Mouse (Mus musculus) ZHBTc4 (cell line): Measurements from ENCODE around the gene Armc12.
A peak's percentile ranks its signal among the peaks of the same experiment; 100 is the strongest.

ENCODE experiments used
- DNase-seq: peaks from one replicate; pipeline ENCODE4 v3.0.0-alpha.2; 2011; ENCODE audit warnings: low read depth, low spot score

The Armc12 gene

GRCm38 (mm10) chr17:28531946-28532345 is 1.3 kb downstream of the Armc12 start:
- peak; percentile 82 for DNase-seq

- DNase-seq = no peak
These were observed 2.0 kb downstream of the Armc12 start for GRCm38 (mm10) chr17:28532557-28532956.

- peak; percentile 53 for DNase-seq
These were observed 2.7 kb downstream of the Armc12 start for GRCm38 (mm10) chr17:28533327-28533726.

DNA sequence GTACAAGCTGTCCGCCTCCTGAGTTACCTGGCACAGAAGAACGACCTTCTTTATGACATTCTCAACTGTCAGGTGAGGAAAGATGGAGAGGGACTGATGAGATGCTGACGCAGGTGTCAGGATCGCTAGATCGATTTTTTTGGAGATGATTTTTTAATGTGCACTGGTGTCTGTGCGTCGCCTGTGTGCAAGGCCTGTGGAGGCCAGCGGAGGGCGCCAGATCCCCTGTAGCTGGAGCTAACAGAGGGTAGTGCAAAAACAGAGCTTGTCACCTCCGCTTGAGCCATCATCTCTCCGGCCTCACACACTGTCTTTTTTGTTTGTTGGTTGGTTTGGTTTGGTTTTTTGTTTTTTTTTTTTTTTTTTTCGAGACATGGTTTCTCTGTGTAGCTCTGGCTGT is 7.3 kb downstream of the Armc12 start:
- peak; percentile 85 for DNase-seq

- DNase-seq = no peak
These were observed 16.3 kb downstream of the Armc12 start for GRCm38 (mm10) chr17:28546925-28547324.

GRCm38 (mm10) chr17:28548550-28548949 is 17.9 kb downstream of the Armc12 start:
- no peak for DNase-seq

GRCm38 (mm10) chr17:28549111-28549510 is 18.5 kb downstream of the Armc12 start, which contains the start of gene Clpsl2:
Gene Clpsl2 (plus strand): TSS chr17:28549411.
- no peak for DNase-seq

DNA sequence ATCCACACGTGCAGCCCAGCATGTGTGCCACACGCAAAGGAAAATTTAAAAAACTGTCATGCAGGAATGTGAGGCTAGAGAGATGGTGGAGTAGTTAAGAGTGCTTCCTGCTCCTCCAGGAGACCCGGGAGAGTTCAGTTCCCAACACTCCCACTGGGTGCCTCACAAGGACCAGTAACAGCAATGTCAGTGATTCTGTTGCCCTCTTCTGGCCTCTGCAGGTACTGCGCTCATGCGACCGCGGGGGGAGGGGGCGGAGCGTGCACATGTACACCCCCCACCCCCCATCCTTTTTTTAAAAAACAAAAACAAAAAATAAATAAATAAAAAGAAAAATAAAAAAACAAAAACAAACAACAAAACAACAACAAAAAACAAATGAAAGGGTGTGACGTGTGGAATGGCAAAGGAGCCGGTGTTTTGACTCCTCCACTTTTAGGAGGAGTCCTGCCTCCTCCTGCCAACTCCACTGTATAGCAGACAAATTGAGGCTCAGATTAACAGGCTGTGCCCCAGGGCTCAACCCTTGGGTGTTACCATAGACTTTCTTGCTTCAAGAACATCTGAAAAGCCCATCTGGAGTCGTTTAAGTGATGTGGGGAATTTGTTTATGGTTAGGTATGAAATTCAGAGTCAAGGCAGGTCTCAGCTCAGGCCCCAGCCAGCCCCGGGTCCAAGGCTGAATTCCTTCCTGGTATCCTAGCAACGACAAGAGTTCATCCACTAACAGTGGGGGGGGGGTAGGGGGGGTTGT is 22.6 kb downstream of the Armc12 start:
- peak; percentile 93 for DNase-seq

DNA sequence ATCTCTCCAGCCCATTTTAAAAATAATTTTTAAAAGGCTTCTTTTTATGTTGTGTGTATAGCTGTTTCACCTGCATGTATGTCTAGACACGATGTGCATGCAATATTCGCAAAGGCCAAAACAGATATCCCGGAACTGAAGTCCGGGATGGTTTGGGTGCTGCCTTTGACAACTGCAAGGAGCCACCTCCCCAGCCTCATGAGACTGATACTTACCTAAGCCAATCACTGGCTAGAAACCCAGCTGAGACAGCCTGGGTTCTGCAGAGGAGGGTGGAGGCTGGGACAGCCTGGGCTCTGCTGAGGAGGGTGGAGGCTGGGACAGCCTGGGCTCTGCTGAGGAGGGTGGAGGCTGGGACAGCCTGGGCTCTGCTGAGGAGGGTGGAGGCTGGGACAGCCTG is 23.4 kb downstream of the Armc12 start:
- DNase-seq = peak; percentile 72

- DNase-seq = peak; percentile 81
These were observed 26.2 kb downstream of the Armc12 start for GRCm38 (mm10) chr17:28556635-28557396.

DNA sequence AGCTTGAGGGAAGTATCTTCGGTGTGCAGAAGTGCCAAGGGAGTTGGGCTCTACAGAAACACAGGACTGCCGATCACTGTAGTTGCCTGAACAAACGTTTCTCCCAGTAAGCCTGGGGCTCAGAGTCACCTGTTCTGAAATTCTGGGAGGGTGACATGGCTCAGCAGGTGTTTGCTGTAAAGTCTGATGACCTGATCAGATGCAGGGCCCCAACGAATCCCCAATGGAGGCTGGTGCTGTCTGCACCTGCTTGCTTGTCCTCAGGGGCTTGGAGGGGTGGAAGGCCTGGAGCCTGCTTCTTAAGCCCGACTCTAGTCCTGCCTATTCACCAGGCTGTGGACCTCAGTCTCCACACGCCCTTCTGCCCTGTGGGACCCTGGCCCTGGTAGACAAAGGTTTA is 27.2 kb downstream of the Armc12 start:
- no peak for DNase-seq

GRCm38 (mm10) chr17:28560598-28560997 is 30.0 kb downstream of the Armc12 start, which contains the start of gene Clps:
Gene Clps (minus strand): TSS chr17:28560766.
- no peak for DNase-seq

- peak; percentile 44 for DNase-seq
These were observed 31.0 kb downstream of the Armc12 start for GRCm38 (mm10) chr17:28561613-28562012.

- DNase-seq = no peak
These were observed 34.6 kb downstream of the Armc12 start for GRCm38 (mm10) chr17:28565181-28565580.

DNA sequence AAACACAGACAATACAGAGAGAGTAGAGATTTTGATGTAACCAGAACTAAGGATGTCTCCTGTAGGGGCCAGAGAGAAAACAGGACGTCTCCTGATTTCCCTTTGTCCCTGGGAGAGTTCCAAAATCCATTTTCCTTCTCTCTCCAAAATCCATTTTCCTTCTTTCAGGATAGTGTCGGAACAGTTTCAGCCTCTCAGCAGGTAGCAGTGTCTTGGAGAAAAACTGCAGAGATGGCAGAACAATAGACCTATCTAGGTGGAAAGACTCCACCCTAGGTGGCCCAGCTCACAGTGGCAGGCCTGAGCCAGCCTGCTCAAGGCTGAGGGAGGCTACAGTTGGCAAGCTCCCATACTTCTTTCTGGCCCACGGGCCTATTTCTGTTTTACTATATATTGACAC is 36.9 kb downstream of the Armc12 start:
- DNase-seq = peak; percentile 75

DNA sequence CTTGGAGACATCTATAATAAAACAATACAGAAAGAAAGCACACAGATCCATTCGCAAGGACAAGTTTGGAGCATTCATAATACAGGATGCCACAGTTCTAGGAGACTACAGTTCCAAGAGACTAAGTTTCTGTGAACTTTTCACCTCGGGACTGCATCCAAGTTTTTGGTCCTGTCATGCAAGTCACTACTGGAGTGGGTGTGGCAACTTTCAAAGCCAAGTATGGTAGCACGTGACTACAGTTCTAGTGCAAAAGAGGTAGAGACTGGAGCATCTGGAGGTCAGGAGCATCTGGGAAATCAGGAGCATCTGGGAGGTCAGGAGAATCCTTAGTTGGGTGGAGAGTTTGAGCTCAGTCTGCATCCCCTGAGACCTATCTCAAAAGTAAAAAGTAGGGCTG is 41.3 kb downstream of the Armc12 start:
- DNase-seq = peak; percentile 52

DNA sequence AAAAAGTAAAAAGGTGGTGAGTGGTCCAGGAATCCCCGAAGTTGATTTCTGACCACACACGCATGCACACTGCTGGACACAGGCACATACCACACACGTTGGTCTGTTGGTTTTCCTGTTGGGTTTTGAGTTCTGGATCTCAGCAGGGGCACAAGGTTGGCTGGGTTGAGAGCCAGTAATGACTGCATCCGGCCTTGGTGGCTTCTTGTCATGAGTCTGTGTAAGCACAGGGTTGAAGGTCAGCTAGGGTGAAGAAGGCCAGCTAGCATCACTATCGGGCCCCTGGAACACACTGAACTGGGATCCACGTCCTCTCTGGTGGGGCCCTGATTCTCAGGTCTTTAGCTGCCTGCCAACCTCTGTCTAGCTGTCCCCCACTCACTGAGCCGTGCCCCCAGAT is 41.9 kb downstream of the Armc12 start:
- DNase-seq = no peak

DNA sequence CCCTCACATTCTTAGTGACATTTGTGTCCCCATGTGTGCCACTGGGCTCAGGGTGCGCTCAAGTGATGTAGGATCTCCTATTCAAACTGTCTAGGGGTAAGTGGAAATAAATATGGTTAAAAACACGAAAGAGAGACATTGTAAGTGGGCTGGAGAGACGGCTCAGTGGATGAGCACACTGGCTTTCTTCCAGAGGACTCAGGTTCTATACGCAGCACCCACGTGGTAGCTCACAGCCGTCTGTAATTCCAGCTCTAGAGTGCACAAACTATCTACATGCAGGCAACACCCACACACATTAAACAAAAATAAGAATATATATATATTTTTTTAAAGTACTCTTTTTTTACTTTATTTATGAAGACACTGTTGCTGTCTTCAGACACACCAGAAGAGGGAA is 42.3 kb downstream of the Armc12 start:
- no peak for DNase-seq

GRCm38 (mm10) chr17:28575244-28576125 is 44.9 kb downstream of the Armc12 start, which contains the start of gene Lhfpl5:
Gene Lhfpl5 (plus strand): TSS chr17:28575641.
- DNase-seq = peak; percentile 83

- DNase-seq = peak; percentile 85
These were observed 49.8 kb downstream of the Armc12 start for GRCm38 (mm10) chr17:28580396-28580795.

GRCm38 (mm10) chr17:28581056-28581455 is 50.5 kb downstream of the Armc12 start:
- no peak for DNase-seq

GRCm38 (mm10) chr17:28586509-28586908 is 55.9 kb downstream of the Armc12 start:
- no peak for DNase-seq
